Mouse (Mus musculus): Measurements from ENCODE around the gene Add2. TPM values are rescaled to one million over a fixed set of nuclear protein-coding genes. Genes with fewer than 3 reads are reported as not detected.

Gene Add2
- polyA plus RNA-seq, 1 experiment from 2014 or later: 6.4 TPM

DNA sequence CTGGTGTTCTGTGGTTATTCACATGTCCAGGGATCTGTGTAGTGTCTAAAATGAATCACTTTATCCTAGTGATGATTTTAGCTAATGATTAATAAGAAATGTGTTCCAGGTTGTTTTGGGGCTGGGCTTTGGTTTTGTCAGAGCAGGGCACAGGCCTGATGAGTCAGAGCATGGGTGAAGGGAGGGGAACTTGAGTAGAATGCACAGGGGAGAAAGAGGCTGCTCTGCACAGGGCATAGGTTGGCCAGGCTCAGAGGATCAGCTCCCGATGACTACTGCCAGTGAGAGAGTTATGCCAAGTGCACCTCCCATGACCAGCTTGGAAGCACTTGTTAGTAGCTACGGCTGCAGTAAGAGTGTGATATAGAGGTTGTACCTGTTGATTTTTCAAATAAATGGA is 3.0 kb downstream of the Add2 start:
- no peak overlapping the region for H3K9ac ChIP-seq (ENCODE audit: low read length)
- no peak overlapping the region for H3K27ac ChIP-seq (replicated peaks; ENCODE audit: low read depth, low read length)
- ATAC-seq (ENCODE audit: insufficient number of reproducible peaks, low FRiP score, low TSS enrichment, low read depth) (no peak), DNase-seq (ENCODE audit: low spot score) (no peak)
- H3K4me2 ChIP-seq (ENCODE audit: low read depth, severe bottlenecking): no peak overlapping the region
- no peak overlapping the region for H3K4me3 ChIP-seq (ENCODE audit: low read depth, low read length)
- peaks cover 25% of the 10 kb centered on the region for H3K27me3 ChIP-seq (ENCODE audit: control insufficient read depth, insufficient read depth, low read length)
- H3K4me1 ChIP-seq (ENCODE audit: control insufficient read depth, insufficient read depth, low read length): peaks cover 3% of the 10 kb centered on the region; the same call in 1 of the 2 replicates
- 84% methylated on average over 2 of the region's 2 CpGs for WGBS
- H3K36me3 ChIP-seq (ENCODE audit: control insufficient read depth, insufficient read depth, low read length): no peaks in the 10 kb centered on the region
- no peaks in the 10 kb centered on the region for H3K9me3 ChIP-seq (ENCODE audit: control insufficient read depth, low read length)

GRCm38 (mm10) chr6:86033635-86034034 is 5.2 kb downstream of the Add2 start:
- ATAC-seq (ENCODE audit: insufficient number of reproducible peaks, low FRiP score, low TSS enrichment, low read depth): no peak
- peaks cover 3% of the 10 kb centered on the region; the same call in 1 of the 2 replicates for H3K4me1 ChIP-seq (ENCODE audit: control insufficient read depth, insufficient read depth, low read length)
- no peak overlapping the region for H3K9ac ChIP-seq (ENCODE audit: low read length)
- no peak overlapping the region for H3K27ac ChIP-seq (replicated peaks; ENCODE audit: low read depth, low read length)
- no peak overlapping the region for H3K4me2 ChIP-seq (ENCODE audit: low read depth, severe bottlenecking)
- no peak overlapping the region for H3K4me3 ChIP-seq (ENCODE audit: low read depth, low read length)
- no peaks in the 10 kb centered on the region for H3K9me3 ChIP-seq (ENCODE audit: control insufficient read depth, low read length)
- H3K27me3 ChIP-seq (ENCODE audit: control insufficient read depth, insufficient read depth, low read length): peaks cover 14% of the 10 kb centered on the region
- 67% methylated on average over 1 of the region's 1 CpGs for WGBS
- DNase-seq (ENCODE audit: low spot score): no peak
- no peaks in the 10 kb centered on the region for H3K36me3 ChIP-seq (ENCODE audit: control insufficient read depth, insufficient read depth, low read length)

DNA sequence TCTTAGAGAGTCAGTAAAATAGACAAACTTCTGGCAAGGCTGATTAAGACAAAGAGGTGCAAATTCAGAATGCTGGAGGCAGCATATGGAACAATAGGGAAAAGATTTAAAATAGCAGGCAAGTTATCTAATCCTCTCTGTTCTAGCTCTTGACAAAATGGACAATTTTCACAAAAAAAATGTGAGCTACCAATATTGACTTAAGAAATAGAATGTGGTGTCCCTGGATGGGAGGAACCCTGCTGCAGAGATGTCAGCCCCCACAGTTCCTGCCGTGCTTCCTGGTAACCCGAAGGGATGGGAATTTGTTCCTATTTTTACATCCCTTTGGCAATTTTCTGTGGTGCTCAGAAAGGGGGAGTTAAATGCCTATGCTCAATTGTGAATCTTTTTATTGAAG is 10.4 kb downstream of the Add2 start:
- no peak overlapping the region for H3K4me2 ChIP-seq (ENCODE audit: low read depth, severe bottlenecking)
- no peak for DNase-seq (ENCODE audit: low spot score)
- H3K4me1 ChIP-seq (ENCODE audit: control insufficient read depth, insufficient read depth, low read length): no peaks in the 10 kb centered on the region
- no peak overlapping the region for H3K4me3 ChIP-seq (ENCODE audit: low read depth, low read length)
- no peaks in the 10 kb centered on the region for H3K36me3 ChIP-seq (ENCODE audit: control insufficient read depth, insufficient read depth, low read length)
- no peak overlapping the region for H3K9ac ChIP-seq (ENCODE audit: low read length)
- no peak overlapping the region for H3K27ac ChIP-seq (replicated peaks; ENCODE audit: low read depth, low read length)
- no peaks in the 10 kb centered on the region for H3K9me3 ChIP-seq (ENCODE audit: control insufficient read depth, low read length)
- H3K27me3 ChIP-seq (ENCODE audit: control insufficient read depth, insufficient read depth, low read length): no peaks in the 10 kb centered on the region
- 96% methylated on average over 2 of the region's 2 CpGs for WGBS
- no peak for ATAC-seq (ENCODE audit: insufficient number of reproducible peaks, low FRiP score, low TSS enrichment, low read depth)

- Histone ChIP-seq H3K4me1 (ENCODE audit: control insufficient read depth, insufficient read depth, low read length) (no peaks in the 10 kb centered on the region), H3K27me3 (ENCODE audit: control insufficient read depth, insufficient read depth, low read length) (no peaks in the 10 kb centered on the region), H3K9me3 (ENCODE audit: control insufficient read depth, low read length) (no peaks in the 10 kb centered on the region), H3K36me3 (ENCODE audit: control insufficient read depth, insufficient read depth, low read length) (no peaks in the 10 kb centered on the region), H3K9ac (ENCODE audit: low read length) (no peak overlapping the region), H3K4me2 (ENCODE audit: low read depth, severe bottlenecking) (no peak overlapping the region), H3K4me3 (ENCODE audit: low read depth, low read length) (no peak overlapping the region), H3K27ac (replicated peaks; ENCODE audit: low read depth, low read length) (no peak overlapping the region)
- ATAC-seq (ENCODE audit: insufficient number of reproducible peaks, low FRiP score, low TSS enrichment, low read depth): no peak
- DNase-seq (ENCODE audit: low spot score): no peak
- WGBS: 89% methylated on average over 1 of the region's 1 CpGs
Measured at GRCm38 (mm10) chr6:86040140-86040539, 11.7 kb downstream of the Add2 start.

GRCm38 (mm10) chr6:86047510-86047909 is 19.0 kb downstream of the Add2 start:
- ATAC-seq (ENCODE audit: insufficient number of reproducible peaks, low FRiP score, low TSS enrichment, low read depth) (no peak), DNase-seq (ENCODE audit: low spot score) (no peak)
- Histone ChIP-seq H3K27me3 (ENCODE audit: control insufficient read depth, insufficient read depth, low read length) (no peaks in the 10 kb centered on the region), H3K27ac (replicated peaks; ENCODE audit: low read depth, low read length) (no peak overlapping the region), H3K9me3 (ENCODE audit: control insufficient read depth, low read length) (no peaks in the 10 kb centered on the region), H3K36me3 (ENCODE audit: control insufficient read depth, insufficient read depth, low read length) (no peaks in the 10 kb centered on the region), H3K4me3 (ENCODE audit: low read depth, low read length) (no peak overlapping the region), H3K4me1 (ENCODE audit: control insufficient read depth, insufficient read depth, low read length) (no peaks in the 10 kb centered on the region), H3K4me2 (ENCODE audit: low read depth, severe bottlenecking) (no peak overlapping the region), H3K9ac (ENCODE audit: low read length) (no peak overlapping the region)
- 93% methylated on average over 11 of the region's 11 CpGs for WGBS

DNA sequence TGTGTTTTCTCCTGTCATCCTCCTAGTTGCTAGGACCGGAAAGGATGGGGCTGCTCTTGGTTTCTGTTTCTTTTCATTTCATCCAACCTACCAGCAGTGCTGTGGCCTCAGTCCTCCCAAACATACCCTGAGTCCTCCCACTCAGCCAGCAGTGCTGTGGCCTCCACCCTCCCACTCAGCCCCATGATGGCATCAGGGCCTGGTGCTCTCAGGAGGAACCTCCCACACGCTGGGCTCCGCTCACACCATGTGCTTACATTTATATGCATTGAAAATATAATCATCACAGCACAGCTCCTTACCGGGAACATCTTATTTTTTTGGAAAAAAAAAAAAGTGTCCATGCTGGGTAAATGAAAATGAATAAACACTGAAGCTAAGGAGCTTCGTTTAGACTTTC is 20.0 kb downstream of the Add2 start:
- no peak overlapping the region for H3K4me2 ChIP-seq (ENCODE audit: low read depth, severe bottlenecking)
- H3K9ac ChIP-seq (ENCODE audit: low read length): no peak overlapping the region
- DNase-seq (ENCODE audit: low spot score) (no peak), ATAC-seq (ENCODE audit: insufficient number of reproducible peaks, low FRiP score, low TSS enrichment, low read depth) (no peak)
- 87% methylated on average over 5 of the region's 5 CpGs for WGBS
- no peak overlapping the region for H3K27ac ChIP-seq (replicated peaks; ENCODE audit: low read depth, low read length)
- H3K4me1 ChIP-seq (ENCODE audit: control insufficient read depth, insufficient read depth, low read length): no peaks in the 10 kb centered on the region
- H3K4me3 ChIP-seq (ENCODE audit: low read depth, low read length): no peak overlapping the region
- no peaks in the 10 kb centered on the region for H3K9me3 ChIP-seq (ENCODE audit: control insufficient read depth, low read length)
- no peaks in the 10 kb centered on the region for H3K36me3 ChIP-seq (ENCODE audit: control insufficient read depth, insufficient read depth, low read length)
- H3K27me3 ChIP-seq (ENCODE audit: control insufficient read depth, insufficient read depth, low read length): no peaks in the 10 kb centered on the region

GRCm38 (mm10) chr6:86050586-86051268 is 22.2 kb downstream of the Add2 start:
- 58% methylated on average over 6 of the region's 6 CpGs for WGBS
- no peak overlapping the region for H3K27ac ChIP-seq (replicated peaks; ENCODE audit: low read depth, low read length)
- DNase-seq (ENCODE audit: low spot score) (no peak), ATAC-seq (ENCODE audit: insufficient number of reproducible peaks, low FRiP score, low TSS enrichment, low read depth) (no peak)
- H3K9ac ChIP-seq (ENCODE audit: low read length): no peak overlapping the region
- H3K36me3 ChIP-seq (ENCODE audit: control insufficient read depth, insufficient read depth, low read length): no peaks in the 10 kb centered on the region
- H3K9me3 ChIP-seq (ENCODE audit: control insufficient read depth, low read length): no peaks in the 10 kb centered on the region
- H3K4me1 ChIP-seq (ENCODE audit: control insufficient read depth, insufficient read depth, low read length): no peaks in the 10 kb centered on the region
- H3K4me2 ChIP-seq (ENCODE audit: low read depth, severe bottlenecking): no peak overlapping the region
- H3K4me3 ChIP-seq (ENCODE audit: low read depth, low read length): no peak overlapping the region
- no peaks in the 10 kb centered on the region for H3K27me3 ChIP-seq (ENCODE audit: control insufficient read depth, insufficient read depth, low read length)

GRCm38 (mm10) chr6:86052032-86052459 is 23.6 kb downstream of the Add2 start:
- Histone ChIP-seq H3K27ac (replicated peaks; ENCODE audit: low read depth, low read length) (no peak overlapping the region), H3K9ac (ENCODE audit: low read length) (no peak overlapping the region)
- DNase-seq (ENCODE audit: low spot score): peak; percentile 23

DNA sequence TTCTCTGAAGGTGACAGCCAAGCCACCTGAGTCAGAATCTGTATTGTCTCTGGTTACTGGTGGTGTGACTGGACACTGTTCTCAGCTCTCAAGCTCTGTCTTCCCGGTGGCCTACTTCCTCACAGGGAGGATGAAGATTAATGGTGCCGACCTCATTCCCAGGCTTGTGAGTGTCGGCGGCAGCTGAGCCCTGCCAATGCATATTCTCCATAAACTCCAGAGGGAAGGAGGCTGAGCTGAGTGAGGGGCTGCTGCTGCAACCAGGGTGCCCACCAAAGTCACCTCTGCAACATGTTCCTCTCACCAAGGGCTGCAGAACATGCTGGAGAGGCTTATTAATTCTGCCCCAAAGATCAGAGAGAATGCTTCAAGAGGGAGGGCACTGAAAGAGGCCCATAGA is 24.1 kb downstream of the Add2 start:
- no peak overlapping the region for H3K4me2 ChIP-seq (ENCODE audit: low read depth, severe bottlenecking)
- no peak for ATAC-seq (ENCODE audit: insufficient number of reproducible peaks, low FRiP score, low TSS enrichment, low read depth)
- H3K4me1 ChIP-seq (ENCODE audit: control insufficient read depth, insufficient read depth, low read length): no peaks in the 10 kb centered on the region
- H3K9me3 ChIP-seq (ENCODE audit: control insufficient read depth, low read length): no peaks in the 10 kb centered on the region
- 40% methylated on average over 4 of the region's 4 CpGs for WGBS
- no peak overlapping the region for H3K27ac ChIP-seq (replicated peaks; ENCODE audit: low read depth, low read length)
- DNase-seq (ENCODE audit: low spot score): no peak
- H3K4me3 ChIP-seq (ENCODE audit: low read depth, low read length): no peak overlapping the region
- no peak overlapping the region for H3K9ac ChIP-seq (ENCODE audit: low read length)
- H3K27me3 ChIP-seq (ENCODE audit: control insufficient read depth, insufficient read depth, low read length): no peaks in the 10 kb centered on the region
- no peaks in the 10 kb centered on the region for H3K36me3 ChIP-seq (ENCODE audit: control insufficient read depth, insufficient read depth, low read length)

More at GRCm38 (mm10) chr6:86052032-86052459, 23.6 kb downstream of the Add2 start:
- ATAC-seq (ENCODE audit: insufficient number of reproducible peaks, low FRiP score, low TSS enrichment, low read depth): no peak
- H3K4me2 ChIP-seq (ENCODE audit: low read depth, severe bottlenecking): no peak overlapping the region
- no peaks in the 10 kb centered on the region for H3K9me3 ChIP-seq (ENCODE audit: control insufficient read depth, low read length)
- no peaks in the 10 kb centered on the region for H3K27me3 ChIP-seq (ENCODE audit: control insufficient read depth, insufficient read depth, low read length)
- no peaks in the 10 kb centered on the region for H3K4me1 ChIP-seq (ENCODE audit: control insufficient read depth, insufficient read depth, low read length)
- H3K36me3 ChIP-seq (ENCODE audit: control insufficient read depth, insufficient read depth, low read length): no peaks in the 10 kb centered on the region
- 52% methylated on average over 7 of the region's 7 CpGs for WGBS
- no peak overlapping the region for H3K4me3 ChIP-seq (ENCODE audit: low read depth, low read length)
